Mouse (Mus musculus): ENCODE results near the gene Pik3ca.

Gene Pik3ca

DNA sequence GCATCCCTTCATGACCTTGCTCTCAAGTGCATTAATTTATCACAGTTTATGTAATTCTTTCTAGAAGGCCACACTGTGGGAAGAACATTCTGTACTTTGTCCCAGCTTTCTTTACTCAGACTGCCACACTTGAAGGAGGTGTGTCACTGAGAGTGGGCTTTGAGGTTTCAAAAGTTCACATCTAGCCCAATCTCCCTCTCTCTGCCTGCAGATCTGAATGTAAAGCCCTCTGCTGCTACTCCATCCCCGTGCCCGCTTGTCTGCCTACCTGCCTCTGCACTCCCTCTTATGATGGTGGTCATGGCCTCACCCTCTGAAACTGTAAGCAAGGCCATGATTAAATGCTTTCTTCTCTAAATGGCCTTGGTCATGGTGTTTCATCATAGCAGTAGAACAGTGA lies 102.9 kb downstream of the Pik3ca start:
- no peak for DNase-seq (ENCODE audit: low spot score)

DNA sequence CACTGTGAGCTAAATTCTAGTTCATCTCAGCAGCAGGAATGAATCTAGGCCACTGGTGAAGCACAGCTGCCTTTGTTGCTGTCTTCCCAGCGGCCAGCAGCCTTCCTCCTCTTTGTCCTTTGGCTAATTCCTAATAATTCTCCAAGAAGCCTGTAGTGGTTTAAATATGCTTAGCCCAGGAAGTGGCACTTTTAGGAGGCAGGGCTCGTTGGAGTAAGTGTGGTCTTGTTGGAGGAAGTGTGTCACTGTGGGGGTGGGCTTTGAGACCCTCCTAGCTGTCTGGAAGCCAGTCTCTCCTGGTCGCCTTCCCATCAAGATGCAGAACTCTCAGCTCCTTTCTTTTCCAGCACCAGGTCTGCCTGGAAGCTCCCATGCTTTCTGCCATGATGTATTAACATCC lies 108.4 kb downstream of the Pik3ca start:
- no peak for DNase-seq (ENCODE audit: low spot score)

GRCm38 (mm10) chr3:32506366-32507225 lies 109.1 kb downstream of the Pik3ca start:
- no peak for DNase-seq (ENCODE audit: low spot score)

GRCm38 (mm10) chr3:32508666-32509324 lies 111.3 kb downstream of the Pik3ca start:
- DNase-seq (ENCODE audit: low spot score) = peak; percentile 92

- DNase-seq (ENCODE audit: low spot score) = peak; percentile 30
These were observed 112.3 kb downstream of the Pik3ca start, which contains the start of gene Zfp639 for GRCm38 (mm10) chr3:32509496-32510374. Zfp639 (plus strand) TSS chr3:32510259.

GRCm38 (mm10) chr3:32510375-32511190 lies 113.1 kb downstream of the Pik3ca start:
- DNase-seq (ENCODE audit: low spot score) = peak; percentile 99

- no peak for DNase-seq (ENCODE audit: low spot score)
These were observed 113.7 kb downstream of the Pik3ca start for GRCm38 (mm10) chr3:32511191-32511550.

DNA sequence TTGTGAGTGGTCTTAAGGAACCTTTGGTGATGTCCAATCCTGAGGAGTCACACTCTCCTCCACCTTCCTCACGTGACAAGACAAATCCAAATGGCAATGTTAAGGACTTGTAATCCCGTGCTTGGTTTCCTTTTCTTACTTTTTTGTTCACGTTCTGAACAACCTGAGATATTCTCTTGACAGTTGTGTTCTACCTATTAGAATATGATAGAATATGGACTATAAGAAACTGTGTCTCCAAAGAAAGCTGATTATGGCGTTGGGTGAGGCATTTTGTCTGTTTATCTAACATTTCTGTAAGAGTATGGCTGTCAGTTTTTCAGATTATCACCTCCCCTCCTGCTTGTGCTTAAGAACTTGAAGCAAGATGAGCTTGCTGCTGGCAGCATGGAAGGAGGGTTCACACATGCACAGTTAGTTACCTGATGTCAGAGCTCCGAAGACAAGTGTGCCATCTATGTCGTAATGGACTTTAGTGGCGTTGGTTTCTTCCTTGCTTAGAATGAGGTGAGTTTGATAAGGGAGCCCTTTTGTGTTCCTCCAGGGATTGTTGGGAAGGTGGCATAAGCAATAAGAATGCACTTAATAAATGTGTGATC lies 115.3 kb downstream of the Pik3ca start:
- no peak for DNase-seq (ENCODE audit: low spot score)

DNA sequence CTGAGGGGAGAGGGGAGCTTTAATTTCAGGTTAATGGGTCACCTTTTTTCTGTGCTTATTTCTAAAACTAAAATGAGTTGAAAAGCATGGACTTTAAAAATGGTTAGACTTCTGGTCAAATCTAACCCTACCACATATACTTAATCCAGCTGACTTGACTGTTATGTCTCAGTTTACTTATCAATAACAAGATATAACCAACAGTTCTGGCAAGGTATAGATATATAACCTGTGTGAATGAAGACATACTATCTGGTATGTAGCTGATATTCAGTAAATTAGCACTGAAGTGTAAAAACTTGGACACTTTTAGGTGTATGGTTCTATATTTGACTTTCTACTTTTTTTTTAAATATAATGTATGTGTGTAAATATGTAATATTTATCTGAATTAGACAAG lies 116.1 kb downstream of the Pik3ca start:
- DNase-seq (ENCODE audit: low spot score) = no peak
